Mouse (Mus musculus): ENCODE measurements at regions not wholly inside any gene's neighbourhood (a gene's known extent, or its start where the extent isn't known, plus 50 kb on each side); places are given as distances from the start of the nearest gene placed in this dataset.

- WGBS (ENCODE audit: insufficient replicate concordance), result 57% methylated on average over 4 of the region's 4 CpGs
- H3K4me1 ChIP-seq (replicated peaks), result no peaks in the 10 kb centered on the region
- no peak overlapping the region for H3K9ac ChIP-seq
- H3K9me3 ChIP-seq (replicated peaks), result no peaks in the 10 kb centered on the region
- H3K4me2 ChIP-seq, result no peak overlapping the region
- no peak overlapping the region for H3K27ac ChIP-seq (replicated peaks)
- no peaks in the 10 kb centered on the region for H3K36me3 ChIP-seq (replicated peaks)
- no peaks in the 10 kb centered on the region for H3K27me3 ChIP-seq
- ATAC-seq (ENCODE audit: insufficient read depth), result no peak
- H3K4me3 ChIP-seq (replicated peaks), result no peak overlapping the region
Measured at GRCm38 (mm10) chr7:69015047-69015446, 266.0 kb upstream of the Arrdc4 start.

- H3K4me3 ChIP-seq (replicated peaks), result no peak overlapping the region
- 70% methylated on average over 10 of the region's 10 CpGs for WGBS (ENCODE audit: insufficient replicate concordance)
- no peaks in the 10 kb centered on the region for H3K36me3 ChIP-seq (replicated peaks)
- no peak for ATAC-seq (ENCODE audit: insufficient read depth)
- H3K4me1 ChIP-seq (replicated peaks), result no peaks in the 10 kb centered on the region
- no peak overlapping the region for H3K4me2 ChIP-seq
- no peaks in the 10 kb centered on the region for H3K27me3 ChIP-seq
- H3K9me3 ChIP-seq (replicated peaks), result no peaks in the 10 kb centered on the region
- H3K27ac ChIP-seq (replicated peaks), result no peak overlapping the region
- H3K9ac ChIP-seq, result no peak overlapping the region
Measured at GRCm38 (mm10) chr7:69007237-69007636, 258.2 kb upstream of the Arrdc4 start.

GRCm38 (mm10) chr7:68988061-68988460 lies 239.0 kb upstream of the Arrdc4 start:
- Histone ChIP-seq H3K9me3 (replicated peaks) (no peaks in the 10 kb centered on the region), H3K36me3 (replicated peaks) (no peaks in the 10 kb centered on the region), H3K4me1 (replicated peaks) (no peaks in the 10 kb centered on the region), H3K27ac (replicated peaks) (no peak overlapping the region), H3K4me3 (replicated peaks) (no peak overlapping the region), H3K27me3 (no peaks in the 10 kb centered on the region), H3K9ac (no peak overlapping the region), H3K4me2 (no peak overlapping the region)
- ATAC-seq (ENCODE audit: insufficient read depth), result no peak
- 64% methylated on average over 4 of the region's 4 CpGs for WGBS (ENCODE audit: insufficient replicate concordance)

GRCm38 (mm10) chr7:68983937-68984336 lies 234.9 kb upstream of the Arrdc4 start:
- no peaks in the 10 kb centered on the region for H3K9me3 ChIP-seq (replicated peaks)
- no peak overlapping the region for H3K9ac ChIP-seq
- no peaks in the 10 kb centered on the region for H3K27me3 ChIP-seq
- WGBS (ENCODE audit: insufficient replicate concordance), result 35% methylated on average over 1 of the region's 1 CpGs
- no peaks in the 10 kb centered on the region for H3K36me3 ChIP-seq (replicated peaks)
- ATAC-seq (ENCODE audit: insufficient read depth), result no peak
- no peak overlapping the region for H3K27ac ChIP-seq (replicated peaks)
- no peak overlapping the region for H3K4me2 ChIP-seq
- no peaks in the 10 kb centered on the region for H3K4me1 ChIP-seq (replicated peaks)
- H3K4me3 ChIP-seq (replicated peaks), result no peak overlapping the region

GRCm38 (mm10) chr7:68982914-68983502 lies 234.0 kb upstream of the Arrdc4 start:
- Histone ChIP-seq H3K36me3 (replicated peaks) (no peaks in the 10 kb centered on the region), H3K9me3 (replicated peaks) (no peaks in the 10 kb centered on the region), H3K27ac (replicated peaks) (no peak overlapping the region), H3K4me2 (no peak overlapping the region), H3K4me1 (replicated peaks) (no peaks in the 10 kb centered on the region), H3K27me3 (no peaks in the 10 kb centered on the region), H3K4me3 (replicated peaks) (no peak overlapping the region), H3K9ac (no peak overlapping the region)
- WGBS (ENCODE audit: insufficient replicate concordance), result 65% methylated on average over 10 of the region's 10 CpGs
- no peak for ATAC-seq (ENCODE audit: insufficient read depth)

- WGBS (ENCODE audit: insufficient replicate concordance), result 42% methylated on average over 4 of the region's 4 CpGs
- no peak overlapping the region for H3K4me2 ChIP-seq
- no peaks in the 10 kb centered on the region for H3K4me1 ChIP-seq (replicated peaks)
Measured at GRCm38 (mm10) chr7:68978576-68978975, 229.5 kb upstream of the Arrdc4 start.

GRCm38 (mm10) chr7:68976813-68977752 lies 228.0 kb upstream of the Arrdc4 start:
- Histone ChIP-seq H3K27me3 (no peaks in the 10 kb centered on the region), H3K36me3 (replicated peaks) (no peaks in the 10 kb centered on the region), H3K4me1 (replicated peaks) (no peaks in the 10 kb centered on the region), H3K4me3 (replicated peaks) (no peak overlapping the region), H3K9ac (no peak overlapping the region), H3K27ac (replicated peaks) (no peak overlapping the region), H3K4me2 (no peak overlapping the region), H3K9me3 (replicated peaks) (no peaks in the 10 kb centered on the region)
- WGBS (ENCODE audit: insufficient replicate concordance), result 54% methylated on average over 7 of the region's 7 CpGs
- no peak for ATAC-seq (ENCODE audit: insufficient read depth)

More at GRCm38 (mm10) chr7:68978576-68978975, 229.5 kb upstream of the Arrdc4 start:
- Histone ChIP-seq H3K4me3 (replicated peaks) (no peak overlapping the region), H3K9me3 (replicated peaks) (no peaks in the 10 kb centered on the region), H3K27ac (replicated peaks) (no peak overlapping the region), H3K36me3 (replicated peaks) (no peaks in the 10 kb centered on the region), H3K27me3 (no peaks in the 10 kb centered on the region), H3K9ac (no peak overlapping the region)
- no peak for ATAC-seq (ENCODE audit: insufficient read depth)

- H3K9me3 ChIP-seq (replicated peaks), result no peaks in the 10 kb centered on the region
- H3K4me2 ChIP-seq, result no peak overlapping the region
- no peak overlapping the region for H3K27ac ChIP-seq (replicated peaks)
- no peak overlapping the region for H3K9ac ChIP-seq
- H3K4me3 ChIP-seq (replicated peaks), result no peak overlapping the region
- ATAC-seq (ENCODE audit: insufficient read depth), result no peak
- WGBS (ENCODE audit: insufficient replicate concordance), result 27% methylated on average over 5 of the region's 5 CpGs
- no peaks in the 10 kb centered on the region for H3K36me3 ChIP-seq (replicated peaks)
- no peaks in the 10 kb centered on the region for H3K27me3 ChIP-seq
- H3K4me1 ChIP-seq (replicated peaks), result no peaks in the 10 kb centered on the region
Measured at GRCm38 (mm10) chr7:68975956-68976355, 226.9 kb upstream of the Arrdc4 start.

- Histone ChIP-seq H3K9ac (no peak overlapping the region), H3K4me3 (replicated peaks) (no peak overlapping the region), H3K4me1 (replicated peaks) (no peaks in the 10 kb centered on the region), H3K36me3 (replicated peaks) (no peaks in the 10 kb centered on the region), H3K4me2 (no peak overlapping the region), H3K27me3 (no peaks in the 10 kb centered on the region), H3K27ac (replicated peaks) (no peak overlapping the region), H3K9me3 (replicated peaks) (no peaks in the 10 kb centered on the region)
- no peak for ATAC-seq (ENCODE audit: insufficient read depth)
- WGBS (ENCODE audit: insufficient replicate concordance), result 43% methylated on average over 2 of the region's 2 CpGs
Measured at GRCm38 (mm10) chr7:68975580-68975894, 226.5 kb upstream of the Arrdc4 start.

GRCm38 (mm10) chr7:68974761-68975579 lies 225.9 kb upstream of the Arrdc4 start:
- H3K4me1 ChIP-seq (replicated peaks), result no peaks in the 10 kb centered on the region
- H3K27ac ChIP-seq (replicated peaks), result no peak overlapping the region
- ATAC-seq (ENCODE audit: insufficient read depth), result no peak
- no peak overlapping the region for H3K4me3 ChIP-seq (replicated peaks)
- H3K36me3 ChIP-seq (replicated peaks), result no peaks in the 10 kb centered on the region
- H3K9ac ChIP-seq, result no peak overlapping the region
- 61% methylated on average over 8 of the region's 8 CpGs for WGBS (ENCODE audit: insufficient replicate concordance)
- no peaks in the 10 kb centered on the region for H3K9me3 ChIP-seq (replicated peaks)
- no peaks in the 10 kb centered on the region for H3K27me3 ChIP-seq
- no peak overlapping the region for H3K4me2 ChIP-seq

All from liver, embryonic 15.5 days (tissue).